Mouse (Mus musculus): ENCODE results near the gene Kif23. TPM values are rescaled to one million over a fixed set of nuclear protein-coding genes. Genes with fewer than 3 reads are reported as not detected.

Gene Kif23
- total RNA-seq, 2 experiments from 2014 or later = 56.0 to 75.0 TPM

DNA sequence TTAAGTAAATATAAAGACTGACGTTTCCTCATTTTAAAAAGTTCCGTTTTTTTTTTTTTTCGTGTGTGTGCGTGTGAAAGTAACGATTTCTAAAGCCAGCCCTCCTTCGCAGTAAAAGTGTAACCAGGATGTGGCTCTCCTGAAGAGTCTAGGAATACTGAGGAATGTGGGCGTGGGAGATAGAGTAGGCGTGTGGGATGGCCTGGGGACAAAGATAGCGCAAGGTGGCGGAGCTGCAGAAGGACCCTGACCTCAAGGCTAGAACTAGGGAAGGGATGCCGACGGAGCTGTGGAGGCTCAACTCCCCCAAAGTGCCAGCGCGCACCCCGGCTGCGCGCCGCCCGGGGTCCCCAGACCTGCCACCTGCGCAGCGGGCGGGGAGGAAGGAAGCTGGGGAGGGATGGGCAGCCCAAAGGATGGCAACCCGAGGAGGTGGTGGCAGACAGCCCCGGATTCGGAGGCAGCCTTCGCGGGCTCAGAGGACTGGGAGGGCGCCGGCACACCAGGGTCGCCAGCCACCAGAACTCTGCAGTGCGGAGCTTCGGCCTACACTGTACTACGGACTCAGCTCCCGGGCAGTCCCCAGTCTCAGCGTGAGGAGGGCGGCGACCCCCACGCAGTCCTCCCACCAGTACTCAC, 482 bp downstream of the Kif23 start:
- no peak for DNase-seq

DNA sequence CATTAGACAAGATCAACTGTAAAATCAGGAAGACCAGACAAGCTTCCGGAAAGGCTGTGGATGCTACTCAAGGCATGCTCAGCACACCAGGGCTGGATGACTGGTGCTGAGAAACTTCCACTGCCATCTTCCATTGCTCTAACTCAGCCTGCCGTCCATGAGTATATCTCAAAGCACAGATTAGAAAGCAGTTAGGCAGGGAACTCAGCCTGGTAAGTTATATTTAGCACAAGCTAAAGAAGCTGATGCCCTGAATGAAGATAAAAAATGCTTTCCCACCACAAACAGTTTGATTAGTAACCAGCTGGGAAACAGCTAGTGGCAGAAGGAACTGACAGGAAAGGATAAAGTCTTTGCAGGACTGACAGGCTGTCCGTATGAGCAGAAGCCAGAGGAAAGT, 5.5 kb downstream of the Kif23 start:
- no peak for DNase-seq

DNA sequence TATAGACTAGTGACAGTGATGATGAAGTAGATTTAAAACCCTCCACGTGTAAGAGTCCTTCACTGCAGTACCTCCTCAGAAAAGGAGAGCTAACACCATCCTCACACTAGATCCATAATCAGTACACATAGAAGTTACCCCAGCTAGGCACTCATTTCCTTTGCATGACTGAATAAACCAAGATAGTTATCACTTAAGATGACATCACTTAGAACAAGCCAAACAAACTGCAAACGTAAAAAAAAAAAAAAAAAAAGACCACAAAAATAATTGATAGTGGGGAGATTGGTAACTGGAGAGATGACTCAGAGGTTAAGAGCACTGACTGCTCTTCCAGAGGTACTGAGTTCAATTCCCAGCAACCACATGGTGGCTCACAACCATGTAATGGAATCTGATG, 13.2 kb downstream of the Kif23 start:
- DNase-seq = no peak

GRCm38 (mm10) chr9:61932009-61932408, 14.6 kb downstream of the Kif23 start:
- DNase-seq = no peak

DNA sequence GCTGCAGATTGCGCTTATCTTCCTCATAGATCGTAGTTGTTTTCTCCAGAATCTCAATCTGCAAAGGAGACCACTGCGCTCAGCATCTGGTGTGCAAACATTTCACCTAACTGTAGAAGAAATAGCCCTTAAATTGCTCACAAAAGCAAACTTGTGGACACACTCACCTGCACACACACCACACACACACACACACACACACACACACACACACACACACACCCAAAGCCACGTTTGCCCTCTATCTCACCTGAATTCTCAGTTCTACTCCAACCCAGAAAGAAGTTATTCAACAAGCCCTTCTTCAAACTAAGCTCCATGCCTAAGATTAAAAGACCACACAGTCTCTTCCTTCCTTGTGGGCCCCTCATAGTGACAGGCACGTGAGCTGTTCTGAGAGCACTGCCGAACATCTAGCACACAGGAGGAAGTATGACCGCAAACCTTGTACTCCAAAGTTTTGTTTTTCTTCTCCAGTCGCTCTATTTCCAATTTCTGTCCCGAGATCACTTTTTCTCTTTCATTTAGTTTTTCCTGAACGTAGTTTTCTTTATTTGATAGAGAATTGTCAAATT, 21.4 kb downstream of the Kif23 start:
- DNase-seq = no peak

DNA sequence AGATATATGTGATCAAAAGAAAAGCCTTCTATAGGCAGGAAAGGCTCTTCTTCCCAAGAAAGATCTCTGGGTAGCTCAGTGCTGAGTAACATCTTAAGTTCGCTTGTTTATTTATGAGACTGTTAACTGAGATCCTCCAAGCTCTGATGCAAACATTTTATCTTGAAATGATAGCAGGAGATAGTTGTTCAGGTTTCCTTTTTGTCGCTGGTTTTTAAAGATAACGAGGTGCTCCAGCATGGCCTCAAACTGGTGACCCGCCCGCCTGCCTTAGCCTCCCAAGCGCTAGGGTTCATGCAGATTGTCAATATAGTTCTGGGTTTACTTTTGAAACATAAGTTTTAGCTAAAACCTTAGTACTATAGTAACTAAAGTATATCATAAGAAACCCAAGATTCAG, 26.2 kb downstream of the Kif23 start:
- DNase-seq = no peak

- DNase-seq = no peak
Measured at GRCm38 (mm10) chr9:61919464-61919863, 27.1 kb downstream of the Kif23 start.

DNA sequence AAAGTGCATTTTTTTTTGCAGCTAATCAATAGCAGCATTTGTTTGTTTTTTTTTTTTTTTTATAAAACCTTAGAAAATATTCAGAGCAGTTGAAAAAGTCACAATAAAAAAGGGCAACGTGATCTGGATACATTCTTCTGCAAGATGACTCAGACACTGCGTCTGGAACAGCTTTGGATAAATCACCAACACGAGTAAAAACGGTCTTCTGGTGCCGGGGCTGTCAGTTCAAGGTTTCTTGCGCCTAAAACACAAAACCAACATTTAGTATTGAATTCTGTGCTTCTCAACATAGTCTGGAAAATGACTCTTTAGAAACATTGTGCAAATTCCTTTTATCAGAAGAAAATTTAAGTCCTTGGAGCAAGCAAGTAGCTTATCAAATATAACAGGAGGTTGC, 29.1 kb downstream of the Kif23 start:
- no peak for DNase-seq

DNA sequence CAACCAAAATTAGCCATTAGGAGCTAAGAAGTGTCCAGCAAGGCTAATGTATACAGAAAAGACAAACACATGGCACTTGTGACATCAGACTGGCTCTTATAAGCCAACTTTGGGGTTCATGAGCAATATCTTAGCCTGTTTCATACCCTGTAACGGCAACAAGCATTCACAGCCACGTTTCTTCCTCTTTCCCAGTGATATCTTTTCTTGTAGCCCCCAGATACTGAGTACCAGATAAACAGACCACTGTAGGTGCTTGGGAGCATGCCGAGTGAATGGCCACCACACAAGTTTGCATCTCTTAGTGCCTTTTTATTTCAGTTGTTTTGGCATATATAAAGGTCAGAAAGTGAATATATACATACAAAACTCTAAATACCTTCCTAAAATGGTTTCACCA, 29.6 kb downstream of the Kif23 start:
- DNase-seq = no peak

GRCm38 (mm10) chr9:61915393-61916005, 31.1 kb downstream of the Kif23 start:
- DNase-seq = no peak

GRCm38 (mm10) chr9:61914917-61915300, 31.7 kb downstream of the Kif23 start:
- no peak for DNase-seq

DNA sequence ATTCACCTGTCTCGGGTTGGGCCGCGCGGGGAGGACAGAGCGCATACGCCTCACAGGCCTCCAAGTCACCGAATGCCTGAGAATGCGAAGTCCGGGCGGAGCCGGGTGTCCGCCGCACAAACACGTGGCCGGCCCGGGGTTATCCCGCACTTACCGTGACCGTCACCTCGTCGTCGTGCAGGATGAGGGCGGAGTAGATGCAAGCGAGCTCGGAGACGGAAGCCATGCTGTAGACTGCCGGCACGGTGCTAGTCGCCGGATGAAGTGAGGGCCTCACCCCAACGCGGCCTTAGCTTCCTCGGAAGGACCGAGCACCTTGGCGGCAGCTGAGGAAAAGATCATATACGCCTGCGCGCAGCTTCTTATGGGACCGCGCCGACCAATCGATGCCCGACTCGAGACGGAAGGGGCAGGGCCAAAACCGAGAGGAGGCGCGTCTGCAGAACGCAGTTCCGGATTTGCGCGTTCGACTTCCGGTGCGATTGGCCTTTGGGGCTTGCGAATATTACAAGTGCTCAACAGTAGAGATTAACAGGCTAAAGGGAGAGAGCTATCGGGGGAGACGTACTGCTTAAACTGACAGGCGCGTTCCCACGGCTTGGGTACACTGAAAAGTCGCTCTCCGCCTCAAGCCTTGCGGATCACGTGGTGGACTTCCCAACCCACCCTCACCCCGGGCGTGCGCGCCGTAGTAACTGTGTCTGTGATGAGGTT, 32.2 kb downstream of the Kif23 start, which contains the start of gene Rplp1:
Rplp1 (minus strand) TSS at position 340 of the 714 bp plus-strand sequence.
- peak; percentile 96 for DNase-seq

GRCm38 (mm10) chr9:61911300-61912128, 35.1 kb downstream of the Kif23 start:
- no peak for DNase-seq

DNA sequence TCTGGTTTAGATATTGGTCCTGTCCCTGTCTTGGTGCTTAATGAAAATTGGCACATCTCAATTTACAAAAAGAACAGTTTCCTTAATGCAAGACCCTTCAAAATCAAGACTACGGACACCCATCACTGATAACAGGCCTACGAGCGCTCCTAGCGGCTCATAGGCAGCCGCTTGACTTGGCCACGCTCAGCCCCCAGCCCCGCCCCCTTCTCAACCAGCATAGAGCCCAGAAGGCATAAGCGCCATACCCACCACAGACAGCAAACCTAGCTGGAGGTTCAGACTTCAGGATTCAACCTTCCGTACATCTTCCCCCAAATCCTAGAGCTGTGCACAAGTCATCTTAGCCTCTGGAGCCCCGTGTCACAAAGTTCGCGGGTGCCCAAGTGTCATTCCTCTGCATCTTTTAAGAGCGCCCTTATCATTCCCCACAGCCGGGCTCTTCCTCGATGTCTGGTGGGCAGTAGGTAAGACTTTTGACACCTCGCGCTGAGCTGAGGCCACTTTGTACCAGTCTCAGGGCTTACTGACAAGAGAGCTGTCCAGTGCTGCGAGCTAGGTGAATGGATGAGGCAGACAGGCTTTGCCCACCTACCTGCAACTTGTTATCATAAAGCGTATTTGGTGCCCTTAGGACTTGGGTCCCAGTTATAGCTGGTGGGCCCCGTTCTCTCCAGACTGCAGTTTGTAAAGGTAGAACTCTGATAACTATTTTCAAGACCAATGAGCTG, 35.9 kb downstream of the Kif23 start:
- DNase-seq = peak; percentile 46

GRCm38 (mm10) chr9:61909633-61910032, 36.9 kb downstream of the Kif23 start:
- DNase-seq = no peak

DNA sequence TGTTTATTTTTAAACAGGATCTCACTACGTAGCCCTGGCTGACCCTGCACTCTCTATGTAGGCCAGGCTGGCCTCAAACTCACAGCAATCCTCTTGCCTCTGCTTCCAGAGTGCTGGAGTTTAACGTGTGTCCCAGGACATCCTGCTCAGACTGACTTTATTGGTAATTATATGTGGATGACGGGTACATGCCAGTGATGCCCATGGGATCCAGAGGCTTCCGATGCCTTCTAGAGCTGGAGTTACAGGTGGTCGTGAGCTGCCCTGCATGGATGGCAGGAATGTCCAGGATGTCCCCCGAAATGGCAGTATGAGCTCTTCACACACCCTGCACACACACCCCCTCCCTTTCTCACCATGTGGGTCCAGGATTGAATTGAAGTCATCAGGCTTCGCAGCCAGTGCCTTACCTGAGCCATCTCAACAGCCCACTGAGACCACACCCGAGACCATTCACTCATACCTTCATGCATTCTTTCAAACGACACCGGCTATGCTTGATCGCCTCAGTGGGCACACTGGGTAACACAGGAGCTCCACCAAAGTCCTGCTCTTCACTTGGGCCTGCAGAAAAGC, 37.7 kb downstream of the Kif23 start:
- no peak for DNase-seq

- DNase-seq = no peak
Measured at GRCm38 (mm10) chr9:61908341-61908740, 38.2 kb downstream of the Kif23 start.

- DNase-seq = no peak
Measured at GRCm38 (mm10) chr9:61907621-61908295, 38.8 kb downstream of the Kif23 start.

DNA sequence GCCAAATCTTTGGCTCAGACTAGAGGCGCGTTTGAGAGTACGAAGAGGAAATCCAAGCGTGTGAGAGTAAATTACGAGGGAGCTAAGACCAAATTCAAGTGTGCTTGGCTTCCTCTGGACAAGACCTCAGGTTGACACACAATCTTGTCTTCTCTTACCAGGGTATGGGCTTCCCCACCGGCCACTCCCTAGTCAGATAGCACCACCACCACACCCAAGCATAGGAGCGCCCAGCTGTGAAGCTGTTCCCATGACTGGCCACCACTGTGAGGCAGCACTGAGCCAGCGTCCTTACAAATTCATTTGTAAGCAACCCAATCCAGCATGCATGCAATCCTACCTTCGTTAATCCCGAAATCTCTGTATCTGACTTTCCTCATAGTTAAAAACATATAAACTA, 39.7 kb downstream of the Kif23 start:
- peak; percentile 58 for DNase-seq

GRCm38 (mm10) chr9:61905576-61905975, 41.0 kb downstream of the Kif23 start:
- no peak for DNase-seq

- DNase-seq = no peak
Measured at GRCm38 (mm10) chr9:61904201-61904600, 42.4 kb downstream of the Kif23 start.

All from heart, postnatal 4 days (tissue).